Mouse (Mus musculus): Measurements from ENCODE around the gene Tsg101. TPM values are rescaled to one million over a fixed set of nuclear protein-coding genes. Genes with fewer than 3 reads are reported as not detected.

The Tsg101 gene
- polyA plus RNA-seq, 1 experiment = 68.5 TPM

- no peaks in the 10 kb centered on the region for H3K27me3 ChIP-seq (ENCODE audit: control insufficient read depth, insufficient read depth, insufficient read length)
- TF ChIP-seq USF1 (IDR thresholded peaks at IDR 0.05; ENCODE audit: low read depth) (no peak), POLR2AphosphoS2 (IDR thresholded peaks at IDR 0.05; ENCODE audit: insufficient read length, low read depth) (no peak), SRF (IDR thresholded peaks at IDR 0.05; ENCODE audit: control insufficient read depth, insufficient read length, low read depth) (no peak), MYOG (IDR thresholded peaks at IDR 0.05; ENCODE audit: control insufficient read depth in 1 of 3, insufficient read depth in 1 of 3, insufficient read length in 2 of 3, low read depth in 2 of 3) (no peak), MAX (IDR thresholded peaks at IDR 0.05; ENCODE audit: low read depth) (no peak), CEBPB (IDR thresholded peaks at IDR 0.05; ENCODE audit: insufficient read depth, poor library complexity, severe bottlenecking) (no peak)
- no peak within 1 kb of the TSS for H3K4me3 ChIP-seq
- no peak within 1 kb of the TSS for H3ac ChIP-seq (ENCODE audit: control insufficient read depth, insufficient read length)
- no peaks in the 10 kb centered on the region for H3K79me2 ChIP-seq (ENCODE audit: control insufficient read depth, insufficient read depth)
- no peaks in the 10 kb centered on the region for H3K36me3 ChIP-seq (ENCODE audit: control insufficient read depth, insufficient read depth)
- H3K4me2 ChIP-seq (ENCODE audit: low read depth) = no peak within 1 kb of the TSS
Measured at GRCm38 (mm10) chr7:46860996-46861395, 58.8 kb downstream of the Tsg101 start, which contains the start of gene Ldhc. Ldhc (plus strand) TSS chr7:46861203.

- H3K27me3 ChIP-seq (ENCODE audit: control insufficient read depth, insufficient read depth, insufficient read length) = no peaks in the 10 kb centered on the region
- TF ChIP-seq MYOD1 (IDR thresholded peaks at IDR 0.05; ENCODE audit: control insufficient read depth in 1 of 3, insufficient read length in 2 of 3, low read depth in 2 of 3) (no peak), SRF (IDR thresholded peaks at IDR 0.05; ENCODE audit: control insufficient read depth, insufficient read length, low read depth) (no peak), E2F4 (IDR thresholded peaks at IDR 0.05; ENCODE audit: insufficient read depth) (no peak), POLR2A (IDR thresholded peaks at IDR 0.05; ENCODE audit: insufficient read length, low read depth) (no peak), CEBPB (IDR thresholded peaks at IDR 0.05; ENCODE audit: insufficient read depth, poor library complexity, severe bottlenecking) (no peak), MYOG (IDR thresholded peaks at IDR 0.05; ENCODE audit: control insufficient read depth in 1 of 3, insufficient read depth in 1 of 3, insufficient read length in 2 of 3, low read depth in 2 of 3) (no peak), USF1 (IDR thresholded peaks at IDR 0.05; ENCODE audit: low read depth) (no peak), REST (IDR thresholded peaks at IDR 0.05; ENCODE audit: insufficient read depth, insufficient read length) (no peak), TCF12 (IDR thresholded peaks at IDR 0.05; ENCODE audit: insufficient read depth, poor library complexity, severe bottlenecking) (no peak), MAX (IDR thresholded peaks at IDR 0.05; ENCODE audit: low read depth) (no peak), POLR2AphosphoS2 (IDR thresholded peaks at IDR 0.05; ENCODE audit: insufficient read length, low read depth) (no peak), TCF3 (IDR thresholded peaks at IDR 0.05; ENCODE audit: insufficient read length, low read depth) (no peak)
- peaks cover 15% of the 10 kb centered on the region for H3K36me3 ChIP-seq (ENCODE audit: control insufficient read depth, insufficient read depth)
- H3K79me2 ChIP-seq (ENCODE audit: control insufficient read depth, insufficient read depth) = no peaks in the 10 kb centered on the region
- H3K4me3 ChIP-seq = no peak overlapping the region
- no peak overlapping the region for H3K4me2 ChIP-seq (ENCODE audit: low read depth)
- no peak overlapping the region for H3ac ChIP-seq (ENCODE audit: control insufficient read depth, insufficient read length)
Measured at GRCm38 (mm10) chr7:46859031-46859430, 60.7 kb downstream of the Tsg101 start.

- Histone ChIP-seq H3K36me3 (ENCODE audit: control insufficient read depth, insufficient read depth) (peaks cover 31% of the 10 kb centered on the region), H3K27me3 (ENCODE audit: control insufficient read depth, insufficient read depth, insufficient read length) (no peaks in the 10 kb centered on the region), H3ac (ENCODE audit: control insufficient read depth, insufficient read length) (no peak overlapping the region), H3K79me2 (ENCODE audit: control insufficient read depth, insufficient read depth) (no peaks in the 10 kb centered on the region), H3K4me2 (ENCODE audit: low read depth) (no peak overlapping the region), H3K4me3 (no peak overlapping the region)
- TF ChIP-seq USF1 (IDR thresholded peaks at IDR 0.05; ENCODE audit: low read depth) (no peak), REST (IDR thresholded peaks at IDR 0.05; ENCODE audit: insufficient read depth, insufficient read length) (no peak), CEBPB (IDR thresholded peaks at IDR 0.05; ENCODE audit: insufficient read depth, poor library complexity, severe bottlenecking) (no peak), POLR2A (IDR thresholded peaks at IDR 0.05; ENCODE audit: insufficient read length, low read depth) (no peak), MYOD1 (IDR thresholded peaks at IDR 0.05; ENCODE audit: control insufficient read depth in 1 of 3, insufficient read length in 2 of 3, low read depth in 2 of 3) (no peak), POLR2AphosphoS2 (IDR thresholded peaks at IDR 0.05; ENCODE audit: insufficient read length, low read depth) (no peak), E2F4 (IDR thresholded peaks at IDR 0.05; ENCODE audit: insufficient read depth) (no peak), TCF3 (IDR thresholded peaks at IDR 0.05; ENCODE audit: insufficient read length, low read depth) (no peak), SRF (IDR thresholded peaks at IDR 0.05; ENCODE audit: control insufficient read depth, insufficient read length, low read depth) (no peak), MYOG (IDR thresholded peaks at IDR 0.05; ENCODE audit: control insufficient read depth in 1 of 3, insufficient read depth in 1 of 3, insufficient read length in 2 of 3, low read depth in 2 of 3) (no peak)
Measured at GRCm38 (mm10) chr7:46857436-46857835, 62.3 kb downstream of the Tsg101 start.

GRCm38 (mm10) chr7:46855866-46856560 lies 63.8 kb downstream of the Tsg101 start:
- Histone ChIP-seq H3K79me2 (ENCODE audit: control insufficient read depth, insufficient read depth) (no peaks in the 10 kb centered on the region), H3ac (ENCODE audit: control insufficient read depth, insufficient read length) (no peak overlapping the region), H3K4me3 (no peak overlapping the region), H3K36me3 (ENCODE audit: control insufficient read depth, insufficient read depth) (peaks cover 44% of the 10 kb centered on the region), H3K4me2 (ENCODE audit: low read depth) (no peak overlapping the region), H3K27me3 (ENCODE audit: control insufficient read depth, insufficient read depth, insufficient read length) (no peaks in the 10 kb centered on the region)
- TF ChIP-seq CEBPB (IDR thresholded peaks at IDR 0.05; ENCODE audit: insufficient read depth, poor library complexity, severe bottlenecking) (no peak), TCF3 (IDR thresholded peaks at IDR 0.05; ENCODE audit: insufficient read length, low read depth) (no peak), SRF (IDR thresholded peaks at IDR 0.05; ENCODE audit: control insufficient read depth, insufficient read length, low read depth) (no peak), POLR2AphosphoS2 (IDR thresholded peaks at IDR 0.05; ENCODE audit: insufficient read length, low read depth) (peak; percentile 52), POLR2A (IDR thresholded peaks at IDR 0.05; ENCODE audit: insufficient read length, low read depth) (no peak), MYOG (IDR thresholded peaks at IDR 0.05; ENCODE audit: control insufficient read depth in 1 of 3, insufficient read depth in 1 of 3, insufficient read length in 2 of 3, low read depth in 2 of 3) (no peak), REST (IDR thresholded peaks at IDR 0.05; ENCODE audit: insufficient read depth, insufficient read length) (no peak), MYOD1 (IDR thresholded peaks at IDR 0.05; ENCODE audit: control insufficient read depth in 1 of 3, insufficient read length in 2 of 3, low read depth in 2 of 3) (no peak)
